Comparison of ENCODE assay signal across 1 mouse cellular context in genomic region chr4:119216667-119217066, GRCm38 (mm10).
TF ChIP-seq lines count a peak whose summit lies in the region.

No protein-coding gene starts in this region.

TF ChIP-seq in myocyte, 11 proteins besides CTCF, POLR2A, EP300 and RAD21:
- no peak for TF ChIP-seq SRF (IDR thresholded peaks at IDR 0.05; ENCODE audit: control insufficient read depth, insufficient read length, low read depth)
- TF ChIP-seq POLR2AphosphoS2 (IDR thresholded peaks at IDR 0.05; ENCODE audit: insufficient read length, low read depth) = peak; percentile 25
